Mouse (Mus musculus) C2C12 (cell line): ENCODE measurements around the gene Plxnd1.

Experiments used
- CEBPB ChIP-seq: IDR thresholded peaks from one replicate; pipeline ENCODE4 v1.6.1; 2011; ENCODE audit warnings: low read depth, mild to moderate bottlenecking, control low read depth, moderate library complexity
- CTCF ChIP-seq: IDR thresholded peaks from one replicate; pipeline ENCODE4 v1.5.1; 2011; ENCODE audit not compliant: control insufficient read depth, insufficient read depth, insufficient read length
- USF1 ChIP-seq: IDR thresholded peaks from one replicate; pipeline ENCODE4 v1.6.1; 2011; ENCODE audit warnings: low read depth, mild to moderate bottlenecking, control low read depth, moderate library complexity

DNA sequence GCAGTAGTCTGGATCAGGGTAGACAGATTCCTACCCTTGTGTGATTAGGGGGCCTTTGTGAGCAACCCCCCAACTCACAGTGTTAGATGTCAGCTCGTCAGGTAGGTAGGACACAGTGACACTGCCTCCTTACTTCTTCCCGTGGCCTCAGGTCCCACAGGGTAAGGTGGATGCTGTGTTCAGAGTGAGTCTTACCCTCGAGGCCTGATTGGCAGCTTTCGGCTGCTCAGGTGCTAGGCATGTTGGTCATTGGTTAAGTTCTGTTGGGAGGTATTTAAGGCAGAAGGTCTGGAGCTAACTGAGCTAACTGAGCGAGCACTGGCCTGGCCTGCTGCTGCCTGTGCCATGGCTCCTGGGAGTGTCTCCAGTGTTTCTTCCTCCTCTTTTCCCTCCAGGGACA is 50.2 kb downstream of the Plxnd1 start, which contains the start of gene H1foo:
- no peak for TF ChIP-seq CTCF
- TF ChIP-seq USF1, result no peak
- TF ChIP-seq CEBPB, result no peak
